Mouse (Mus musculus): ENCODE results near the gene Irf2bpl.

Gene Irf2bpl

DNA sequence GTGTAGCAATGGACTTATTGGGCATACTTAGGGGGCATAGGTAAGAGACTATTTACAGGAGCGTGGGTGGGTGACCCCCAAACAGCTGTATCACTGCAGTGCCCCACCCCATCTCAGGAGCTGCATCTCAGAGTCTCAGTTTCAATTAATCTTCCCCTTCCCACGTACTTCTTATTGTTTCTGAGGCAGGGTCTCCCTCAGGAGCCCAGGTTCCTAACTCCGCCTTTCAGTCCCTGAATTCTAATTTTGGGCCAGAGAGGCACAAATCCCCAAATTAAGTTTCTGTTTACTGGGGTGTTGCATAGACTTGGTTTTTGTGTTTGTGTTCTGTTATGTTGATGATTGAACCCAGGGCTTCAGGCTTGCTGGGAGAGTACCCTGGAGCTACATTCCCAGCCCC is 13.8 kb upstream of the Irf2bpl start:
- no peak for DNase-seq (ENCODE audit: low read depth)

DNA sequence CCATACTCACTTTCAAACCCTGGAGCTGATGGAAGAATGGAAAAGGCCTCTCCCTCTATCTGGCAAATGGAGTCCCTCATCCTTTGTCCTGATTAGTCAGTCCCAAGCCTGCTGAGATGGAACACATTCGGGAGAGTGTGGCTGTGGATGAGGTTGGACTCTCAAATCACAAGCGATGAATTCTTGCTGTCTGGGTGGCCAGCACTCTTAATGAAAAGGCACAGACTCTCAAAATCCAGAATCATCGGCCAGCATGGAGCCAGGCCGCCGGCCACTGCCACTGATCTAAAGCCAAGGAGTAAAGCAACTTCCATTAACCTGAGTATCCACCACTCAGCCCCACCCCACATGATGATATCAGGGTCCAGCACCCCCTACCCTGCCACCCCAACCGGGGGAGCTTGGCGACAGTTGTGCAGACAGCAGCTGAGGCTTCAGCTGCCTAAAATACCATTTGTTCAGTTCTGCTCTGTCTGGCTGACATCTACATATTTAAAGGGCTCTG is 13.2 kb upstream of the Irf2bpl start:
- DNase-seq (ENCODE audit: low read depth): no peak

DNA sequence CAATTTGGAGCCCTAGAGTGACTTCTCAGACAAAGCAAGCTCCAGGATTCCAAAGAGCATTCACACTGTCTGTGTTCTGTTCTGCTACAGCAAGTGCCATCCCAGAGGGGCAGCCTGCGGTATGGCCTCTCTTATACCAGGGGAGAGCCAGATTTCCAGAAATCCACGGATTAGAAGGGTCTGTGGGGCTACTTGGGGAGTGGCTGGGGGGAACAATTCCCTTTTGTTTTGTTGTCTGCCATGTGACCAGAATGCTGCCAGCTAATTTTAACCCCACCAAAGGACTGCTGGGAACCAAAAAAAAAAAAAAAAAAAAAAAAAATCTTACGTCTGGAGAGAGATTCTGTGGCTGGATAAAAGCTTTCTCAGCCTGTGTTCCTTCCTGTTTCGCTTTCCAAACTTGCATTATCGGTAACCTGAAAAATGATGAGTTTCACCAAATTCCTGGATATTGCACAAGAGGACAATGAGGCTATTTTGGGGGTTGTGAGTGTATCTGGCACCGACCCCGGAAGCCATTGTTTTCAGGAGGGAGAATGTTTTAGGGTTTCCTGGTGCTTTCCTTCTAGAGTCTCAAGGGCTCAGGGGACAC is 12.4 kb upstream of the Irf2bpl start:
- peak; percentile 51 for DNase-seq (ENCODE audit: low read depth)

DNA sequence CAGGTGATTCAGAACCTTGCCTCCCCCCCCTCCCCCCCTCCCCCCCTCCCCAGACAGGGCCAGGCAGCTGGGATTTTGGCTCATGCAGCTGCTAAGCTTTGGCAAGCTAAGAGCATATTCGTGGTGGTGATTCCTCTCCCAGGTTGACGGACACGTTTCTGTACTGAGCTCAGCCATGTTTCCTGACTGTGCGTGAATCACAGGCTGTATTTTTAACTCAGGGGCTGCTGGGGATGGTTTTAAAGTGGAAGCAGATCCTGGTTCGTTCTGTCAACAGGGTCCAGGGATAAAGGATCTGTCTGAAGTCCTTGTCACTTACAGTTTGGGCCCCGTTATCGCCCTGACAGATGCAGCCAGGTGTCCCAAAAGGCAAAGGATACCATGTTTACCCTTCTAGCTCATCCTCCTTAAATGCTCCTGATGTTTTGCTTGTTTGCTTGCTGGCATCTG is 11.9 kb upstream of the Irf2bpl start:
- DNase-seq (ENCODE audit: low read depth): no peak

DNA sequence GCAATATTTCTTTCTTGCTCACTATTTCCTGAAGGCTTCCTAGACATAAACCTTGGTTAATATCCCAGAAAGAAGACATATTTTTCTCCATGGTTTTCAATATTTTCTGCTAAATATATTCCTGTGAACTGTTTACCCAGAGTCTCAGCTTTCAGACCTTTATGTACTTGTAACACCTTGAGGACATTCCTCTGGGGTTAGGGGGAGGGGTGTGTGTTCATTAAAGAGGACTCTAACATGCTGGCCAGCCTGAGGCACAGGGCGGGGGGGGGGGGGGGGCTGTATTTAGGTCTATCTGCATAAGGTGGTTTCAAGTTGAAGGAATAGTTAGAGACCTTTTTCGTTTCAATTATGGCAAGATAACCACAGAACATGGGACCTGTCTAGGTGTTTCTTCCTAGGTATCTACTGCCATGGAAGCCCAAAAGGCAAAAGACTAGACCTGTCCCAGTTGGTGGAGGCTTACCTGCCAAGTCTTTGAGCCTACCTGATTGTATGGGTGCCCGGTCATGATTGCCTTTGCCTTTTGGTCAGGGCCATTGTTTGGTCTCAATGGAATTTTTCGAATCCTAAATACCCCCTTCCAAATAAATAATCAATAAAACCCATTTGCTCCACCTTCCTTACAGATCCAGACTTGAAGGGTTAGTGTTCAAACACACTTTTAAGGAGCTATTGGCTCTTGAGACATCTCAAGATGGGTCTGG is 11.3 kb upstream of the Irf2bpl start:
- DNase-seq (ENCODE audit: low read depth): no peak

DNA sequence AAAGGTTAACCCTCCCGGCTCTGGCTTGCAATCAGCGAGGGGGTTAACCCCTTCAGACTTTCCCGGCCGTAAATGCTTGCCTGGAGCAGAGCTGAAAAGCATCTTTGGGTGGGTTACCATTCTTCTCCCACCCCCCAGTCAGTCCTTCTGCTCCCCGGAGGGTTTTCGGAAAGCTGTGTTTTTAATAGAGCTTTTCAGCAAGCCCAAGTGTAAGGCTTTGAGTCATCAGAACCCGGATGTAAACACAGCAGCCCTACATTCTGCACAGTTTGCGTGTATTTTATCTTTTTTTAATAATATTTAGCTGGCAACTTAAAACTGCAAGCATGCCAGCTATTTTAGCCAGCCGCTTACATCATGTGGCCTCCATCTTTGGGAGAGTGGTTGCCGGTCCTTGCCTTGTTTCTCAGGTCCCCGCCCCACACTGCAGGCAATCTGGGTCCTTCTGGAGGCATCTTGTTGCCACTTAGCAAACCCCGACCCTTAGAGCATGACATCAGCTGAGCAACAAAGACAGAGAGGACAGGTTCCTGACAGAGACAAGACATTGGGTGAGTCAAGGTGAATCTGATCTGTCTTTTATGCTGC is 10.3 kb upstream of the Irf2bpl start:
- DNase-seq (ENCODE audit: low read depth): peak; percentile 84

DNA sequence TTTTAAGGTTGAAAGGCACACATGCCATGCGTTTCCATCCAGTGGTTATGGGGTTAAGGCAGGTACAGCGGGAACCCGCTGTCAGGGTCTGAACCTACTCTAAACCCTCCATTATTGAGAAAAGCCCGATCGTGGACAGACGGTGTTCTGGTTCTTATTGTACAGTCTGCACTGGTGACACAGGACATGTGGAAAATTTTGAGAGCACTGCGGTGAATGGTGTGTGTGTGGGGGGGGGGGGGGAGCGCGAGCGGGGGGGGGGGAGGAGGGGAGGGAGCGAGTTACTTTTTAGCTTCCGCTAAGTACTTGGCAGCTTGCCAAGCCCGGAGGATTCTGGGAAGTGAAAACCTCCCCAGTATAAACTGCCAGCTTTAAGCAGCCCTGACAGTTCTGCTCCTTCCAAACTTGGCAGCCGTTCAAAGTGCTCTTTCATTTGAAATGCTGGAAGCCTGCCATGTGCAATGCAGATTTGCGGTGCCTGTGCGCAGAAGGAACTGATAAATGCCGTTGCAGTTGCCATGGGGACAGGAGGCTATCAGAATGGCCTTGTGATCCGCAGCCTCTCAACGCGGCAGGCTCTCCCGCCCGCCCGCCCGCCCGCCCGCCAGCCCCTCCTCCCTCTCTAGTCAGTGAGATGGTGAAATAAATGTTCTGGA is 9.7 kb upstream of the Irf2bpl start:
- peak; percentile 100 for DNase-seq (ENCODE audit: low read depth)

DNA sequence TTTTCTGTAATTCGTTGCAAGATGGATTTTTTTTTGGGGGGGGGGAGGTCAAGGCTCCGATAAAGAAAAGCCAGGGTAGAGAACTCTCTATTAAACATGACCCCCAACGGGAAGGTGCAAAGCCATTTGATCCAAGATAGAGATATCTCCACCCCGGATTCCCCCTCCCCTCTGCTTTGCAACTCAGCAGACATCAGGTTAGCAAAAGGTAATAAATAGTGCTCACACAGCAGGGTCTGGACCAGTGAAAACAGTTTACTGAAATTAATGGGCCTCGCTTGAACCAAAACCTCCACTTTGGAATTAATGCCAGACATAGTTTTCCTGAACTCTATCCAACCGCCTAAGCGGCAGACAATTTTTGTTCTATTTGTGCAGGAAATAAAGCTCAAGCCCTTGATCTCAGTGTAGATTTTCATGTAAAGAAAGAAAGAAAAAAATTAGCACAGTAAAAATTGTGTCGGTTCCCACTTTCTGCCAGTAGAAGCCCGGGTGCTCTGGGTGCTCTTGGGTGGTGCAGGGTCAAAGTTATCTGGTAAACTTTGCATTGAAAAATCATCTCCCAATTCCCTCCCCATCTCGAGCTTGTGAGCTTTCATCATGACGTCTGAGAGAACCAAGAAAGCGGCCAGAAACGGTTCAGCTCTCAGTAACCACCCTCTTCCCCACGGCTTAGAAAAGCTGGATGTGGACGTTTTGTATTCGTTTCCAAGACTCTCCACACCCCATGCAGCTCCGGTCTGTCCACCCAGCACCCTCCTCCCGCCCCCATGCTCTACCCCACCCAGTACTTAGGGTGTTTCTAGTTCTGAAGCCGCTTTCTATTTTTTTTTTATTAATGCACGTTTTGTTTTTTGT is 9.0 kb upstream of the Irf2bpl start:
- peak; percentile 64 for DNase-seq (ENCODE audit: low read depth)

DNA sequence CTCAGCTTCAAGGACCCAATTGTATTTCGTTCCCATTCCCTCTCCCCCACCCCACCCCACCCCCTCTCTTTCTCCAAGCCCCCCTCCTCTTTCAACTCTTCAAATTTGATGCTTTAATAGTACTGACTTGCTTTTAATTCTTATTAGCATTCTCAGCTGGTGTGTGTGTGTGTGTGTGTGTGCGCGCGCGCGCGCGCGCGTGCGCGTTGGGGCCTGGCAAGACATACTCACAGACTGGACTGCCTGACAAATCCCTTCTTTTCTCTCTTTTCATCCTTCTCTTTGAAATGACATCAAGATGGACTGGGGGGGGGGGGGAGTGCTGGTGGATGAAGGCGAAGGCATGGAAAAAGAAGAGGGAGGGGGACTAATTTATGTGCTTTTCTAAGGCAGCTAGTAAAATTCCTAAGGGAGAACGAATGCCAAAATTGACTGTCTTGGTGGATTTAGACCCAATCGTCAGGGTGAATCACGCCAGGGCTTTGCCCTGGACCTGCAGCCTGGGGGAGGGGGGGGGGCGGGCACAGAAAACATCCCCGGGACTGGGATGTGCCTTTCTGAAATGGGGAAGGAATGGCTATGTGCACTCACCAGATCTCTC is 8.2 kb upstream of the Irf2bpl start:
- DNase-seq (ENCODE audit: low read depth): no peak

DNA sequence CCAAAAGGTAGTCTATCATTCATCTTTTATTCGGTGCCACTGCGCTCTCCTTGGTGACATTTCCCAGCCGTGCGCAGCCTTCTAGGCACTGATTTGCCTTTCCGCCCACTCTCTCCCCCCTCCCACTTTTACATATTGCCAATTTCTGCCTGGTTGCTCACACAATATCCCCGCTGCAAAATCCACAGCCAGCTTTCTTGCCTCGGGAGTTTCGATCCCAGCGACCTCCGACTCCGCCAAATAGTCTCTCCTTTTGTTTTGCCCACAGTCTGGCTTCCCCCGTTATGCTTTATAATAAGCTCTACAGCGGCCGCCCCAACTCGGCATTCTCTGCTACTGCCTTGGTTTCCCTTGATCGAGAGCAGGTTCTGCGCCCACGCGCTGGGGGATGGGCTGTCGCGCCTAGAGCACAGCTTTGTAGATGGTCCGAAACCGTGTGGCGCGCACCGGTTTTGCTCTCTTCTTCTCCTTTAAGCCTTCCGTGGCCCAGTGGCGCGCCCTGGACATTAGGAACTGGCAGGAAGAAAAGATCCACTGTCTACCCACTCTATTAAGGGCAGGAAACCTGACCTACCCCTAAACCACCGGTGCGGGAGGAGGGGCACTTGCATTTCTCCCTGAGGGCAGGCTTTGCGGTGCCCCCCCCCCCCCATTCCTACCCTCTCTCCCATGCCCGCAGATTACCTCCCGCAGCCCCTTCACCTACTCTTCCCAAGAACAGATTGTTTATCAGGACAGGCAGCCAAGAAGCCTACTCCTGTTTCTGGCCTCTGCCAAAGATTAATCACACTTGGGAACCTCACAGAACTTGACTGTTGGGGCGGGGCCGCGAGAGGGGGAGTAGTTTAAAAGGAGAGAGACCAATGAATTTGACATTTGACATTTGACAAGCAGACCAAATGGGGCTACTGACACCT is 7.4 kb upstream of the Irf2bpl start:
- DNase-seq (ENCODE audit: low read depth): peak; percentile 93

DNA sequence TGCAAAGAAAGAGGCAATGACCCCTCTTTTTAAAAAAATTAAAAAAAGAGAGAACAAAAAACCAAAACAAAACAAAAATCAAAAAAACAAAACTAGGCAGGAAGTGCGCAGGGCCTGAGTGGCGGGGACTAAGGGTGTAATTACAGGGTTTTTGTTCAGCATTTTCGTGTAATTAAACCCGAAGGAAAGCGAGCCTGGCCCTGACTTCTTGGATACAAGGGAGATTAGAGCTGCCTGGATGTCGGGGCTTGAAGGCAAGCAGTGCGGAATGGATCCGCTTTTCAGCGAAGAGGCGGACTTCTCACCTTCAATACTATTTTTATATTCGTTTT is 6.8 kb upstream of the Irf2bpl start:
- DNase-seq (ENCODE audit: low read depth): peak; percentile 83

DNA sequence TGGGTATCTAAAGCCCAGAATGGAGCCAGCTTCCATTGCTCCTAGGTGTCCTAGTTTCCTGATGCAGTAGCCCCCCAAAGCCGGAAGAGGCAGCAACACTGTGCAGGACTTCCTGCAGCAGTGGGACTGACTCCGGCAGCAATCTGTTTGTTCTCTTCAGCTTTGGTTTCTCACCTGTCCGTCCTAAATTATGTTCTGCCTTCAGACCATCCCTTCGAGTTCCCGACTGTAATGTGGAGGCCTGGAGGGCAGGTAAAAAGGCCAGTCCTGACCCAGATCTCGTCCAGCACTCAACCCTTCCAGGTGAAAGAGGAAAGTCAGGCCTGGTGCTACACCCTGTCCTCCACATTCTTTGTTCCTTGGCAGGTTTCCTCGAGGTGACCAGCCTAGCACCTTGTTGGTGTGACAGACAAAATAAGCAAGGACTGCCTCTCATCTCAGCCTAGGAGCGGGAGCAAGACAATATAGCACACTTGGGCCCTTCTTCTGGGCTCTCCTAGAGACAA is 6.3 kb upstream of the Irf2bpl start:
- peak; percentile 70 for DNase-seq (ENCODE audit: low read depth)

DNA sequence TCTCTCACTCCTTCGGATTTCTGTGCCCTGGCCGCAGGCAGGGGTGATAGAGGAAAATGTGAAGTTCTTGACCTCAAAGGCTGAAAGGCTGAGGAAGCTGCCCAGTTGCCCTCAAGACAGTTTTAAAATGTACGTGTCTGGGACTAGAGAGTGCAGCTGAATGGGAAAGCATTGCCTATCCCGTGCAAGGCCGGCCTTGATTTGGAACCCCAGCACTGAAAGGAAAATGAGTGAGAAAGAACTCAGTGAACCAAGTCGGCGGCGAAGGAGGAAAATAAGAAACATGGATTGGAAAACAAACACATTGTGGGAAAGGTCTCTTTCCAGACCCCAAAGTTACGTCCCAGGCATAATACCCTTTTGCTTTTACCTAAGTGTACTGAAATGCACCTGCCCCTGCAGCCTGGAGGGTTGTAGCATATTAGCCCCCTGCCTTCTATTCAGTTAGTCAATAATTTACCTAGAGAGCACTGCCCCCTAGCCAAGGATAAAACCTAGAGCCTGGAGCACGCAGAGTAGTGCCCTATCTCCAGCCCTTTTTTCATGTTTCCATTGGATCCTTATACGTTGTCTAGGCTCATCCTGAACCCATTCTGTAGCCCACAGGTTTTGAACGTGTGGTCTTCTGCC is 5.6 kb upstream of the Irf2bpl start:
- no peak for DNase-seq (ENCODE audit: low read depth)

DNA sequence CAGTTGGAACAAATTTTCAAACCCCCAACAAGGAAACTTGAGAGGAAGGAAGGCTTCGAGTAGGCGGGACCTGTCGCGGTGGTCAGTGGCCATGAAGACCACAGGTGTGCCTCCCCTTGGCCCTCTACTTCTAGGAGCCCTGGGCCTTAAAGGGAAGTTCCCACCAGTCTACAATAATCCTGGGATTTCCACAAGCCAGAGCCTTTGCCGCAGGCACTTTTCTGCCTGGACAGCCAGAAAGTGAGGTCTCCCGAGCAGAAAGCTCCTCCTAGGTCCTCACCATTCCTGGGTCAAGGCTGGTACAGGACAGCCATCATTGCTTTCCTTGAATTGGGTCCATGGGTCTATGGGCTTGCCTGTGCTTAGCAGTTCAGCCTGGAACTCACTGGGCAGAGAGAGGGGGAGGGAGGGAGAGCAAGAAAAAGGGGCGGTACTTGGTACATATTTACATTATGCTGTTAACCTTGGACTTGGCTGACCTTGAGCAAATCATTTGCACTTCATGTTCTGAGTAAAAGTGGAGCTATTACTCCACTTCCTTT is 4.6 kb upstream of the Irf2bpl start:
- peak; percentile 60 for DNase-seq (ENCODE audit: low read depth)

DNA sequence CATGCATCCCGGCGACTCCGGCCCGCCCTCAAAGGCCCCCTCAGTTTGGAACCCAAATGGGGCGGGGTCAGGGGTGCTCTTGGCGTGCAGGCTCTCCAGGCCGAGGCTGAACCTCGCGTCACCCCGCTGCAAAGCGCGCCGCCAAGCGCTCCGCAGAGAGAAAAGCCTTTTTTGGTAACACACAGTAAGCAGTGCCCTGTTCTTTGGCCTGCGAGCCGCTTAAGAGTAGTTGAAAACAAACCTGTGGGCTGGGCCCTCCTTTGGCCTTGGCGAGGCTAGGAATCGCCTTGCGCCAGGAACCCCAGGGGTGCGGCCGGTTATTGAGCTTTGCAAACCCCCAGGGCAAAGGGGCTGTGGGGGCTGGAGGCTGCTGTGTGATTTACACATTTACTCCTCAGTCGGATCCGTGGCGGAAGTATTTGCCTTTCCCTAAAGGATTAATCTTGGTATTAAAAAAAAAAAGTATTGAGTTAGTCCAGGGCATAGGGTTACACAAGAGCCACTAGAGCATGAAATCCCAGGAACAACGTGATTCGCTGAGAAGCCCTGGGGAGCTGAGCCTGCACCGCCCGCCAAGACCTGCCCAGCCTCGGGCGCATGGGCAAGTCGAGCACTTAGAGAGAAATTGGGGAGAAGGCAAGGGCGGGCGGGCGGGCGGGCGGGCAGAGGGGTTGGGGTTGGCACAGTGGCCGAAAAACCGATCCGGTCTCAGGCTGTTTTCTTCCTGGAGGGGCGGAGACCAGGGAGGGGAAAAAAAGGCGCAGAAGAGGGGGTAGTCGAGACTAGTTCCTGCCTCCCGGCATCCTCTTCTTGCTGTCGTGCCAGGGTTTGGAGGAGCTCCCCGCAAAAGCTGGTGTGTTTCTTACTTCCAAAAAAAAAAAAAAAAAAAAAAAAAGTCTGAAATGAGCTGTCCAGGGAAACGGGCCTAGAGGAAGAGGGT is 3.8 kb upstream of the Irf2bpl start:
- DNase-seq (ENCODE audit: low read depth): peak; percentile 86

DNA sequence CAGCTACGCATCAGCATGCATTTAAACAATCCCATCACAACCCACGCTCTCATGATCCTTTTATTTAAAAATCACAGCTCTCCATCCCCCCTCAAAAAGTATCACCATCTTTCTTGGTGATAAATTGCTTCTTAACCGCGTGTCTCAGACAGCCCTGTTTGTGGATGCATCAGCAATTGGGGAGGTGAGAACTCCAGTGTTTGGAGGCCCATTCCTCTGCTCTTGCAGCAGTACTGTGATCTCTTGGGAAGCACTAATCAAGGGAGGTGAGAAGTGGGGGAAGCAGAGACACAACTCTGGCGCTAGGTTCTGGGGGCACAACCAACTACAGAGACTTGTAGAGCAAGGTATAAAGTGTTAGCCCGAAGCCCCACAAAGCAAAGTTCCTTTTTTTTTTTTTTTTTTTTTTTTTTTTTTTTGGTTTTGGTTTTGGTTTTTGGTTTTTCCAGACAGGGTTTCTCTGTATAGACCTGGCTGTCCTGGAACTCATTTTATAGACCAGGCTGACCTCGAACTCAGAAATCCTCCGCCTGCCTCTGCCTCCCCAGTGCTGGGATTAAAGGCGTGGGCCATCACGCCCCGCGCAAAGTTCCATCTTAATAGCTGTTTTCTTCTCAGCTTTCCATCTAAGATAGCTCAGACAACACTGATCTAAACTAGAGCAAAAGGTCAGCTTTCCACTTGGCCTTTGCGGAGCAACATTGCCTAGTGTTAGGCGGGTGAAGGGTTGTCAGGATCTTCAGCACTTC is 3.0 kb upstream of the Irf2bpl start:
- DNase-seq (ENCODE audit: low read depth): peak; percentile 53

DNA sequence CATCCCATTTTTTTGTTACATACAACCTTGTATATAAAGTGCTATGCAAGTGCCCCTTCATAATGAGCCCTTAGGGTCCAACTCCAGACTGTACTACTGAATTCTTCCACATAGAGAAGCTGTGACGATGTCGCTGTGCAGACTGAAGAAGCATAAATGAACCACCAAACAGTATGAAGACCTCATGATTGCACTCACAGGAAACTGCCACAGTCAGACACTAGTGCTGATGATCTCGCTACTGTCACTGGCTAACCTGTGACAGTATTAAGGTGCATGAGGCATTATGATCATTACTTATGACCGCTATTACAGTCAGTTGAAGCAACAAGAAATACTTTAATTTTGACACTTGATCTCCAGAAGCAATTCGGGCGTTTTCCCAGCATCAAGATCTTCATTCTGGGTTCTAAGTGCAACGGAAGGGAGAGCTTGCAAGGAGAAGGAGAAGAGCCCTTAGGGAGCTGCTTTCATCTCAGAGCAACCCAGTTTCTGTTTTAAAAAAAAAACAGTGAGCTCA is 1.9 kb upstream of the Irf2bpl start:
- peak; percentile 59 for DNase-seq (ENCODE audit: low read depth)

Data from induced T-regulatory cell, adult 2 months (primary cell).